Mouse (Mus musculus) heart, postnatal 4 days (tissue): ENCODE measurements around the gene Tnni3. TPM values are rescaled to one million over a fixed set of nuclear protein-coding genes. Genes with fewer than 3 reads are reported as not detected.
A peak's percentile ranks its signal among the peaks of the same experiment; 100 is the strongest.

Experiments used
- DNase-seq: peaks from one replicate; pipeline ENCODE4 v3.0.0; 2021
- total RNA-seq, 2 experiments: library from RNA; stranded (reverse); gene quantifications; 2 replicates each; pipeline ENCODE4 v1.2.3; 2021

Tnni3 gene
- total RNA-seq, 2 experiments from 2014 or later, result 4,693 to 5,168 TPM

GRCm38 (mm10) chr7:4521231-4522003 is 2.6 kb downstream of the Tnni3 start:
- peak; percentile 70 for DNase-seq

DNA sequence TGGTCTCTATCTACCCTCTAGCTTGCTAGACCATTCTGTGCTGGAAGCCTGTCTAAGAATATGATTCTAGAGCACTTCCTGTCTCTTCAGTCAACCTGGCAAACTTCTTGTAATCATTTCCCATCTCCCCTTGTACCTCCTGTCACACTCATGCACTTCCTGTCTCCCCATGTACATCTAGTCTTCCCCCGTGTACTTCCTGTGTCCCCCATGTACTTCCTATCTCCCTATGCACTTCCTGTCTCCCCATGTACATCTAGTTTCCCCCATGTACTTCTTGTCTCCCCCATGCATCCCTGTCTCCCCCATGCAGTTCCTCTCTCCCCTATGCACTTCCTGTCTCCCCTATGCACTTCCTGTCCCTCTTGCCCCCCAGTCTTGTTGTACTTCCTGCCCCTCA is 5.5 kb downstream of the Tnni3 start:
- no peak for DNase-seq

- DNase-seq, result peak; percentile 76
Measured at GRCm38 (mm10) chr7:4516332-4517050, 7.5 kb downstream of the Tnni3 start, which contains the start of gene Tnnt1. Tnnt1 (minus strand) TSS chr7:4516382.

DNA sequence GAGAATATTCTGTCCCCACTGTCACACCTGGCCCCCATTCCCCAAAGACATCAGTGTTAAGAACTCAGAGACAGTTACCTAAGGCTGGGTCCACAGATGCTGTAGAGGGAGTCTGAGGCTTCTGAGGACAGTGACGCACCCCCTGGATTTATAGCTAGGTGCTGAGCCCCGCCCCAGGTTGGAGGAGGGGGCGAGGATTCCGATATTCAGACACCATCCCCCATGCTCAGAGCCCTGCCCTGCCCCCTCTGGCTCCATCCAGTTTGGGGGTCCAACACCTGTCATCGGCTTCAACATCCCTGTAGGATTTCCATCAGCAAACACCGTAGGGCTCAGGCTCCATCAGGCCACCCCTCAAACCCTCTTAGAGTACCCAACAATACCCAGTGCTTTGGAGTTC is 8.2 kb downstream of the Tnni3 start:
- peak; percentile 47 for DNase-seq

DNA sequence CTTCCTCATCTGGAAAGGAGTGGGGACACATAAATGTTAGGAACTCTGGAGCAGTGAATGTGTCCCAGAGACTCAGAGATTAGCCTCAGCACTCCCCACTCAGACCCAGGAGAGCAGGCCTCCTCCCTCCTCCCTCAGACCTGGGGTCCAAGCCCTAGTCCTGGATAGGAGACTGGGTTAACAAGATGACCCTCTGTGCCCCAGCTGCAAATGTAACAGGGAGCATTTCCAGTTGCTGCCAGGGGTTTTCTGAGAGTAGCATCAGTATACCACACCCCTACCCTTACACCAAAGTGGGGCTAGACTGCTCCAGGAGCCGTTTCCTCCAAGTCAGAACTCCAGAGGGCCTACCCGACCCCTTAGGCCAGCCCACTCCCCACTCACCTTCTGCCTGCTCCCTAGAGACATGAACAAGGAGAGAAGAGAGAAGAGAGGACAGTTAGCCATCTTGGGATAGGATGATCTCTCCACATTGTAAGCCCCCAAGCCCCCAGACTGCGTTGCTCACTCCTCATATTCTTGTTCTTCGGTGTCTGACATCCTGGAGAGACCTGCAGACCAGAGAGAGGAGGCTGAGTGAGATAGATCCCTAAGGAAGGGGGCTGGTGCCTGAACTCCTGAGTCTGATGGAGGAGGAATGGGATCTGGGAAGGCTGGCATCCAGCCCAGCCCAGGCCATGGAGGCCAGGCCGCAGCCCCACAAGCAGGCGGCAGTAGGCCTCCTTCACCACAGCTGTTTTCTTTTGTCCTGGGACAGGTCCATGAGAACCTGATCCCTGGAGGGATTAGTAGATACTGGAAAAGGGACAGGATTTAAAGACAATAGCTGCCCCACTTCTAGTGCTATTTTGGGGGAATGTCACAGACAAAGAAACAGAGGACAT is 10.0 kb downstream of the Tnni3 start:
- peak; percentile 71 for DNase-seq

- DNase-seq, result peak; percentile 67
Measured at GRCm38 (mm10) chr7:4513236-4513635, 10.8 kb downstream of the Tnni3 start.

GRCm38 (mm10) chr7:4511489-4512224 is 12.4 kb downstream of the Tnni3 start:
- no peak for DNase-seq

- DNase-seq, result peak; percentile 94
Measured at GRCm38 (mm10) chr7:4509863-4510608, 14.0 kb downstream of the Tnni3 start.

GRCm38 (mm10) chr7:4508739-4509116 is 15.3 kb downstream of the Tnni3 start:
- no peak for DNase-seq

GRCm38 (mm10) chr7:4508062-4508738 is 15.8 kb downstream of the Tnni3 start:
- DNase-seq, result no peak

- no peak for DNase-seq
Measured at GRCm38 (mm10) chr7:4507220-4507619, 16.8 kb downstream of the Tnni3 start.

GRCm38 (mm10) chr7:4504646-4505435 is 19.2 kb downstream of the Tnni3 start:
- no peak for DNase-seq

GRCm38 (mm10) chr7:4503858-4504257 is 20.2 kb downstream of the Tnni3 start:
- DNase-seq, result no peak

- DNase-seq, result no peak
Measured at GRCm38 (mm10) chr7:4503100-4503499, 20.9 kb downstream of the Tnni3 start.

- DNase-seq, result no peak
Measured at GRCm38 (mm10) chr7:4502421-4503090, 21.5 kb downstream of the Tnni3 start.

DNA sequence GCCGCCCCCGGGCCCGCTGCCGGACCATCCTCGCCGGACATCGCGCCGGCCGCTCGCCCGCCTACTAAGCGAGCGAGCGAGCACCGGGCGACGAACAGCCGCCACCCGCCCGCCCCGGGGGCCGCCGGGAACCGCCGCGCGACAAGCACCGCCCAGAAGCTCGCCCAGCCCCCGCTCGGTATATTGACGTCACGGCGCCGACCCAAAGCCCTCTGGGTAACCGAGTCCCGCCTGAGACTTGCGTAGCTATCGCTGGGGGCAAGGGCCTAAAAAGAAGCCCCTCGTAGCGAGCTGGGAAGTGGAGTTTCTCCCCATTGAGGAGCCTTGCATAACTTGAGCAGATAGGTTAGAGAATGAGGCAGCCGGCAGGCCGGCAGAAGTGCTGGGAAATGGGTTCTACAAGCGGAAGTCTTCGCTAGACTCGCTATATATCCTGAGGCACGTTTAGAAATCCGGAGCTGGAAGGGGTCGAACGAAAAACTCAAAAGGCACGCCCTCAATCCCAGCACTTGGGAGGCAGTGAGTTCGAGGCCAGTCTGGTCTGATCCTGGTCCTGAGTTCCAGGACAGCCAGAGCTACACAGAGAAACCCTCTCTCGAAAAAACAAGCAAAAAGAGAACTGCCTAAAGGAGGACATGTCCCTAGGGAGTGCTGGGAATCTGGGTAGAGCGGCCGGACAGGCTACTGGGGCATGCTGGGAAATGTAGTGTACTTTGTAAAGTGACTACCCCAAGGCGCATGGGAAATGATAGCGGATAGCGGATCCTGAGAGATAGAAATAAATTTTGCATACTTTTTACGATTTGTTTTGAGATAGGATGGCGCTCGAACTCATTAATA is 22.3 kb downstream of the Tnni3 start, which contains the start of gene Ppp1r12c:
Gene Ppp1r12c, minus strand, starts transcription at position 123 of the 840 bp plus-strand sequence.
- DNase-seq, result peak; percentile 97

GRCm38 (mm10) chr7:4500892-4501471 is 23.0 kb downstream of the Tnni3 start:
- DNase-seq, result peak; percentile 59

- DNase-seq, result no peak
Measured at GRCm38 (mm10) chr7:4499034-4499433, 25.0 kb downstream of the Tnni3 start.
